Mouse (Mus musculus) liver, postnatal 0 days (tissue): ENCODE measurements at regions not wholly inside any gene's neighbourhood (a gene's known extent, or its start where the extent isn't known, plus 50 kb on each side); places are given as distances from the start of the nearest gene placed in this dataset.

Experiments
- ATAC-seq: fragments of 200-750 bp; cut with Nextera tagmentation; 2 replicates; pipeline ENCODE4 v1.8.0; 2017; ENCODE audit warnings: mild to moderate bottlenecking, moderate library complexity
- DNase-seq: peaks from one replicate; pipeline ENCODE4 v3.0.0-alpha.2; 2016
- H3K27ac ChIP-seq: fragments of 300-500 bp; sonication (generic); 2 replicates; pipeline ENCODE4 v1.5.1; 2014; ENCODE audit warnings: antibody characterized with exemption, moderate library complexity, mild to moderate bottlenecking, low read depth
- H3K27me3 ChIP-seq: fragments of 300-500 bp; sonication (generic); 2 replicates; pipeline ENCODE4 v1.6.1; 2014; ENCODE audit warnings: low read length, control low read depth, mixed read lengths; ENCODE audit not compliant: insufficient read depth
- H3K36me3 ChIP-seq: fragments of 300-500 bp; sonication (generic); replicated peaks from 2 replicates; pipeline ENCODE4 v1.6.1; 2014; ENCODE audit warnings: mild to moderate bottlenecking, control low read depth, low read length, moderate library complexity, mixed read lengths; ENCODE audit not compliant: insufficient read depth
- H3K4me1 ChIP-seq: fragments of 300-500 bp; sonication (generic); 2 replicates; pipeline ENCODE4 v1.6.1; 2014; ENCODE audit warnings: antibody characterized with exemption, mild to moderate bottlenecking, control low read depth; ENCODE audit not compliant: insufficient read depth
- H3K4me2 ChIP-seq: fragments of 300-500 bp; sonication (generic); 2 replicates; pipeline ENCODE4 v1.6.1; 2014; ENCODE audit warnings: low read depth, mild to moderate bottlenecking, low read length, moderate library complexity, mixed read lengths
- H3K4me3 ChIP-seq: fragments of 300-500 bp; sonication (generic); 2 replicates; pipeline ENCODE4 v1.5.1; 2014; ENCODE audit warnings: low read depth, low read length
- H3K9ac ChIP-seq: fragments of 300-500 bp; sonication (generic); replicated peaks from 2 replicates; pipeline ENCODE4 v1.6.1; 2014; ENCODE audit warnings: mild to moderate bottlenecking, moderate library complexity
- H3K9me3 ChIP-seq: fragments of 300-500 bp; sonication (generic); 2 replicates; pipeline ENCODE4 v1.6.1; 2016; ENCODE audit warnings: mild to moderate bottlenecking, control low read depth, low read length, mixed read lengths
- CTCF ChIP-seq: sonication (generic); IDR thresholded peaks from 2 replicates; pipeline ENCODE4 v1.5.1; 2016; ENCODE audit warnings: antibody characterized with exemption, low read depth
- EP300 ChIP-seq: IDR thresholded peaks from 2 replicates; pipeline ENCODE4 v1.6.1; 2016; ENCODE audit warnings: antibody characterized with exemption, low read depth, mild to moderate bottlenecking
- WGBS: fragments of 180-500 bp; shearing (Covaris S2); extraction: QIAGEN DNeasy Blood & Tissue Kit; methylation state at CpG from one replicate; pipeline ENCODE4 v1.1.7; 2014; ENCODE audit not compliant: insufficient replicate concordance; 5-methylcytosine and 5-hydroxymethylcytosine counted together

DNA sequence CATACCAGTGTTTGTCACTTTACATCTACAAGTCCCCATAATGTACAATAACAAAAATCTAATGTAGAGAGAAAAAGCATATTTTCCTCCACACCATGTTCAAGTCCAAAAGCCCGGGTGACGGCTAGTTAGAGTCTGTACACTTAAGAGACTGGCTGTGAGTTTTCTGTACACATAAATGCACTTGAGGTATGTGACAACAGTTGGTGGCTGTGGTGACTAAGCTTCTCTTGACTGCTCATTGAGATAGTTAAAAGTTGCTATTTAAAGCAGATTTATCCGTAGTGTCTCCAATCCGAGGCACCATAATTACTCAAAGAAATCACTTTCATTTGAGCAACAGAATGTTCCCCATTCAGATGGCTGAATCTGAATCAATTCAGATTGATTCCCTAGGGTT lies 421.9 kb upstream of the Gm10131 start:
- H3K4me3 ChIP-seq = no peak overlapping the region
- no peaks in the 10 kb centered on the region for H3K4me1 ChIP-seq
- no peaks in the 10 kb centered on the region for H3K36me3 ChIP-seq
- 81% methylated on average over 4 of the region's 4 CpGs for WGBS
- H3K27me3 ChIP-seq = no peaks in the 10 kb centered on the region
- DNase-seq (no peak), ATAC-seq (no peak)
- no peak overlapping the region for H3K9ac ChIP-seq
- no peak overlapping the region for H3K4me2 ChIP-seq
- TF ChIP-seq CTCF (no peak), EP300 (no peak)
- no peak overlapping the region for H3K27ac ChIP-seq
- H3K9me3 ChIP-seq = no peaks in the 10 kb centered on the region

GRCm38 (mm10) chr8:34530896-34531679 lies 419.6 kb upstream of the Gm10131 start:
- Histone ChIP-seq H3K9me3 (no peaks in the 10 kb centered on the region), H3K9ac (no peak overlapping the region), H3K27ac (no peak overlapping the region), H3K4me3 (no peak overlapping the region), H3K27me3 (no peaks in the 10 kb centered on the region), H3K4me2 (no peak overlapping the region), H3K36me3 (no peaks in the 10 kb centered on the region), H3K4me1 (no peaks in the 10 kb centered on the region)
- 68% methylated on average over 11 of the region's 11 CpGs for WGBS
- ATAC-seq (no peak), DNase-seq (no peak)
- TF ChIP-seq EP300 = no peak
- TF ChIP-seq CTCF = no peak

DNA sequence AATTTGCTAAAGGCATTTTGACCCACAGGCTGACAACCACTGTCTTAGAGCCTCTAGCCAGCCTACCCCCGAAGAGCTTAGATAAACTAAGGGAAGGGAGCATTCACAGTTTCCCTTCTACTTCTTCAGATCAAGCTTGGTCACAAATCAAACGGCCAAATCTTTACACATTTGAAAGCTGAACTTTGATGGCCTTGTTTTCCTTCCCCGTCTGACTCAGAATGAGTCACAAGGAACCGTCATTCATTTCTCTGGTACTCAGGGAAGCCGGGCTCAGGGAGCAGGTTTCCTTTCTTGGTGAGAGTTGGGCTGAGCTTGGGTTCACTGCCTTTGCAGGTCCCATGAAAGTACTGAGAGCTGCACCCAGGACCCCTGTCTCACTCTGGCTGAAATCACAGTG lies 418.5 kb upstream of the Gm10131 start:
- DNase-seq = no peak

GRCm38 (mm10) chr8:34529452-34529851 lies 417.9 kb upstream of the Gm10131 start:
- 75% methylated on average over 1 of the region's 1 CpGs for WGBS
- no peak overlapping the region for H3K27ac ChIP-seq
- H3K27me3 ChIP-seq = no peaks in the 10 kb centered on the region
- H3K4me3 ChIP-seq = no peak overlapping the region
- H3K4me2 ChIP-seq = no peak overlapping the region
- no peak overlapping the region for H3K9ac ChIP-seq
- no peaks in the 10 kb centered on the region for H3K9me3 ChIP-seq
- TF ChIP-seq EP300 (no peak), CTCF (no peak)
- H3K36me3 ChIP-seq = no peaks in the 10 kb centered on the region
- no peak for DNase-seq
- no peak for ATAC-seq
- H3K4me1 ChIP-seq = no peaks in the 10 kb centered on the region

More for the DNA sequence above, 418.5 kb upstream of the Gm10131 start:
- Histone ChIP-seq H3K9me3 (no peaks in the 10 kb centered on the region), H3K4me1 (no peaks in the 10 kb centered on the region), H3K27me3 (no peaks in the 10 kb centered on the region), H3K4me2 (no peak overlapping the region), H3K27ac (no peak overlapping the region), H3K36me3 (no peaks in the 10 kb centered on the region), H3K4me3 (no peak overlapping the region), H3K9ac (no peak overlapping the region)
- 47% methylated on average over 5 of the region's 5 CpGs for WGBS
- no peak for ATAC-seq
- TF ChIP-seq CTCF (no peak), EP300 (no peak)

DNA sequence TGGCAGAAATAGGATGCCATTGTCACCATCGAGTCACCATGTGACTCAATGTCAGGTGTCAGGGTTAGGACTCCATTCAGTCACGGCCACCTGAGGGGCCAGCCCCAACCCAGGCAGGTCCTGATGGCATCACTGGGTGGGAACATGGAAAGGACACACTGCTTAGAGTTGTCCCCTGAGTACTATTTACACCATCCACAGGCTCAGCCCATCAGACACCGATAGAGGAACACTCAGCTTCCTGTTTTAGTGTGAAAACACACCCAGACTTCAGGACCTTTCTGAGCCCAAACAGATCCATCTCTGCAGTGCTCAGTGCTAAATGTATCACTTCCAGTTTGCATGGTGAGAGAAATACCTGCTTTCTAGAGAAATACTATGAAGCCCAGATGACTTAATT lies 416.7 kb upstream of the Gm10131 start:
- Histone ChIP-seq H3K27me3 (no peaks in the 10 kb centered on the region), H3K27ac (no peak overlapping the region), H3K36me3 (no peaks in the 10 kb centered on the region), H3K4me1 (no peaks in the 10 kb centered on the region), H3K4me2 (no peak overlapping the region), H3K9ac (no peak overlapping the region), H3K9me3 (no peaks in the 10 kb centered on the region), H3K4me3 (no peak overlapping the region)
- 58% methylated on average over 3 of the region's 3 CpGs for WGBS
- DNase-seq (no peak), ATAC-seq (no peak)
- TF ChIP-seq CTCF (no peak), EP300 (no peak)

DNA sequence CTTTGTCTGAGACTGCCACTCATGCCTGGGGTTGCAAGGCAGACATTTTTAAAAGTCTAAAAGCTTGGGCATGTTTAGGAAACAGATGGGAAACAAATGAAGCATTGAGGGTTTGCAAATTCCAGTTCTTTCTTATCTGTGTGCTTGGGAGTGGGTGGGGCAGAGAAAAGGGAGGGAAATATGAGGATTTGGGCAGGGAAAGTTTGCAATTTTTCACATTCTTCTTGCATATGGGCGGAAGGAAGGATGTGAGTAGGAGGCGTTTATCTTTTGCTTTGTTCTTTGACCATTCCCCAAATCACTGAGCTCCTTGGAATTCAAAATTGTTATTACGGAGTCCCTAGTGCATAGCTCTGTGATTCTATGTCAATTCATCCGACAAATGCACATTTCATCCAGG lies 413.7 kb upstream of the Gm10131 start:
- no peak overlapping the region for H3K4me3 ChIP-seq
- no peaks in the 10 kb centered on the region for H3K36me3 ChIP-seq
- H3K9ac ChIP-seq = no peak overlapping the region
- no peak for TF ChIP-seq EP300
- TF ChIP-seq CTCF = no peak
- H3K4me2 ChIP-seq = no peak overlapping the region
- no peak for DNase-seq
- H3K9me3 ChIP-seq = no peaks in the 10 kb centered on the region
- no peaks in the 10 kb centered on the region for H3K4me1 ChIP-seq
- no peak overlapping the region for H3K27ac ChIP-seq
- 69% methylated on average over 4 of the region's 4 CpGs for WGBS
- no peaks in the 10 kb centered on the region for H3K27me3 ChIP-seq
- ATAC-seq = no peak

GRCm38 (mm10) chr8:34523849-34524248 lies 412.3 kb upstream of the Gm10131 start:
- no peak overlapping the region for H3K27ac ChIP-seq
- DNase-seq (no peak), ATAC-seq (no peak)
- no peaks in the 10 kb centered on the region for H3K9me3 ChIP-seq
- H3K4me1 ChIP-seq = no peaks in the 10 kb centered on the region
- H3K4me2 ChIP-seq = no peak overlapping the region
- H3K9ac ChIP-seq = no peak overlapping the region
- WGBS = 60% methylated on average over 3 of the region's 3 CpGs
- H3K4me3 ChIP-seq = no peak overlapping the region
- H3K36me3 ChIP-seq = no peaks in the 10 kb centered on the region
- no peaks in the 10 kb centered on the region for H3K27me3 ChIP-seq
- TF ChIP-seq CTCF (no peak), EP300 (no peak)
